Mouse (Mus musculus) midbrain, embryonic 12.5 days (tissue): ENCODE measurements around the gene Ccdc114. TPM values are rescaled to one million over a fixed set of nuclear protein-coding genes. Genes with fewer than 3 reads are reported as not detected.

ENCODE experiments used
- polyA plus RNA-seq: library from polyadenylated mRNA; unstranded; fragments of >200 nt; fragmentation: Nextera tagmentation; extraction: Ambion mirVana; gene quantifications from 2 replicates; pipeline ENCODE4 v1.2.1, GENCODE M21; 2016

The Ccdc114 gene
- polyA plus RNA-seq, 1 experiment from 2014 or later, result 2.2 TPM

Other genes with a start within 250 kb of the Ccdc114 start
- gene Ntn5, start 240.1 kb upstream of the Ccdc114 start, polyA plus RNA-seq, result 0.31 TPM in 1 of 2 replicates, not detected in the other
- gene Sec1, start 229.7 kb upstream of the Ccdc114 start, polyA plus RNA-seq, result 0.79 and 0.80 TPM in 2 replicates
- 17.0 and 18.8 TPM in 2 replicates for gene Car11, start 224.2 kb upstream of the Ccdc114 start, polyA plus RNA-seq
- gene Dbp, start 219.0 kb upstream of the Ccdc114 start, polyA plus RNA-seq, result 4.5 and 4.6 TPM in 2 replicates
- gene Rpl18, start 208.6 kb upstream of the Ccdc114 start, polyA plus RNA-seq, result 688 and 721 TPM in 2 replicates
- 24.0 and 25.8 TPM in 2 replicates for gene Sphk2, start 206.1 kb upstream of the Ccdc114 start, polyA plus RNA-seq
- gene Fam83e, start 202.9 kb upstream of the Ccdc114 start, polyA plus RNA-seq, result 1.3 and 1.6 TPM in 2 replicates
- gene Spaca4, start 198.3 kb upstream of the Ccdc114 start, polyA plus RNA-seq, result not detected in 2 replicates
- 10.6 and 11.1 TPM in 2 replicates for gene Lmtk3, start 140.3 kb upstream of the Ccdc114 start, polyA plus RNA-seq
- gene Sult2b1, start 139.4 kb upstream of the Ccdc114 start, polyA plus RNA-seq, result 1.5 and 2.2 TPM in 2 replicates
- gene Cyth2, start 109.5 kb upstream of the Ccdc114 start, polyA plus RNA-seq, result 288 and 293 TPM in 2 replicates
- 0.46 and 1.1 TPM in 2 replicates for gene Kcnj14, start 99.3 kb upstream of the Ccdc114 start, polyA plus RNA-seq
- 50.1 and 50.2 TPM in 2 replicates for gene Grwd1, start 93.1 kb upstream of the Ccdc114 start, polyA plus RNA-seq
- gene Kdelr1, start 51.3 kb upstream of the Ccdc114 start, polyA plus RNA-seq, result 40.6 and 54.6 TPM in 2 replicates
- 0.60 and 1.0 TPM in 2 replicates for gene Grin2d, start 45.7 kb upstream of the Ccdc114 start, polyA plus RNA-seq
- 0.34 and 0.42 TPM in 2 replicates for gene Syngr4, start 27.4 kb upstream of the Ccdc114 start, polyA plus RNA-seq
- 4.4 and 4.9 TPM in 2 replicates for gene Tmem143, start 27.1 kb upstream of the Ccdc114 start, polyA plus RNA-seq
- gene Emp3, start 2.7 kb upstream of the Ccdc114 start, polyA plus RNA-seq, result 33.9 and 46.5 TPM in 2 replicates
- gene Abcc6, start 106.2 kb downstream of the Ccdc114 start, polyA plus RNA-seq, result 0.58 and 0.59 TPM in 2 replicates
- 30.2 and 35.8 TPM in 2 replicates for gene Nomo1, start 109.6 kb downstream of the Ccdc114 start, polyA plus RNA-seq
- gene Kcnj11, start 176.7 kb downstream of the Ccdc114 start, polyA plus RNA-seq, result 0.41 and 0.54 TPM in 2 replicates